Mouse (Mus musculus) C2C12 (cell line): ENCODE results near the gene Hrh2. TPM values are rescaled to one million over a fixed set of nuclear protein-coding genes. Genes with fewer than 3 reads are reported as not detected.

ENCODE experiments used
- H3K27me3 ChIP-seq: one replicate; pipeline ENCODE4 v1.6.1; 2011; ENCODE audit not compliant: control insufficient read depth, insufficient read depth, insufficient read length
- H3K36me3 ChIP-seq: one replicate; pipeline ENCODE4 v1.6.1; 2011; ENCODE audit not compliant: control insufficient read depth, insufficient read depth
- H3K4me3 ChIP-seq: one replicate; pipeline ENCODE4 v1.5.1; 2011; ENCODE audit warnings: mild to moderate bottlenecking, control low read depth; ENCODE audit not compliant: poor library complexity, insufficient read depth, severe bottlenecking
- H3K79me2 ChIP-seq: one replicate; pipeline ENCODE4 v1.6.1; 2011; ENCODE audit not compliant: control insufficient read depth, insufficient read depth
- H3K79me3 ChIP-seq: one replicate; pipeline ENCODE4 v1.6.1; 2011; ENCODE audit warnings: low read depth, control low read depth
- H3ac ChIP-seq: one replicate; pipeline ENCODE3; 2011; ENCODE audit warnings: low read depth; ENCODE audit not compliant: control insufficient read depth, insufficient read length
- CEBPB ChIP-seq: IDR thresholded peaks from one replicate; pipeline ENCODE4 v1.6.1; 2011; ENCODE audit warnings: low read depth, mild to moderate bottlenecking, control low read depth, moderate library complexity
- CTCF ChIP-seq: IDR thresholded peaks from one replicate; pipeline ENCODE4 v1.5.1; 2011; ENCODE audit not compliant: control insufficient read depth, insufficient read depth, insufficient read length
- FOSL1 ChIP-seq: IDR thresholded peaks from one replicate; pipeline ENCODE4 v1.8.0; 2011; ENCODE audit warnings: mild to moderate bottlenecking, low read length; ENCODE audit not compliant: poor library complexity, insufficient read depth, severe bottlenecking
- MAX ChIP-seq: IDR thresholded peaks from one replicate; pipeline ENCODE4 v1.6.1; 2011; ENCODE audit warnings: mild to moderate bottlenecking, control low read depth
- MYOD1 ChIP-seq: IDR thresholded peaks from one replicate; pipeline ENCODE4 v1.6.1; 2011; ENCODE audit warnings: low read depth; ENCODE audit not compliant: control insufficient read depth, insufficient read length
- MYOG ChIP-seq: IDR thresholded peaks from one replicate; pipeline ENCODE4 v1.6.1; 2011; ENCODE audit not compliant: control insufficient read depth, insufficient read length; ENCODE audit errors: extremely low read depth
- USF1 ChIP-seq: IDR thresholded peaks from one replicate; pipeline ENCODE4 v1.6.1; 2011; ENCODE audit warnings: low read depth, mild to moderate bottlenecking, control low read depth, moderate library complexity
- polyA plus RNA-seq: library from polyadenylated mRNA; unstranded; fragments of >200 nt; fragmentation: generic; extraction: Trizol; gene quantifications from one replicate; pipeline ENCODE4 v1.2.1, GENCODE M21; 2012; ENCODE audit warnings: missing spikeins

The Hrh2 gene
- polyA plus RNA-seq, 1 experiment: not detected

DNA sequence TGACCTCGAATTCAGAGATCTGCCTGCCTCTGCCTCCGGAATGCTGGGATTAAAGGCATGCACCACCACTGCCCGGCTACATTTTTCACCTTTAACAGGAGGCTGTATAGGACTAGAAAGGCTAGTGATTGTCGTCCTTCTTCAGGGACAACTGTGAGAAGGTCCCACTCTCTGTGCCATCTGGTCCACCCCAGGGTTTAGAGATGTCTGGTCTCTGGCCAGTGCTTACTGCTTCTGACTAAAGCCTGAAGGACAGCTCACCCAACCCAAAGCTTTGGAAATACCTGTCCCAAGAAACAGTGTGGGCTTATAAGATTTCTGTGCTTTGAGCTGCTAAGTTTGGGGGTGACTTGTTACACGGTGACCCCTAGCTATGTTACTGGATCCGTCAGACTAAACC is 21.6 kb upstream of the Hrh2 start:
- Histone ChIP-seq H3K79me2 (no peaks in the 10 kb centered on the region), H3K4me3 (no peak overlapping the region), H3K36me3 (no peaks in the 10 kb centered on the region), H3K27me3 (peaks cover 20% of the 10 kb centered on the region), H3ac (no peak overlapping the region), H3K79me3 (no peaks in the 10 kb centered on the region)
- TF ChIP-seq USF1: no peak
- TF ChIP-seq CTCF: no peak
- no peak for TF ChIP-seq CEBPB

- Histone ChIP-seq H3K27me3 (peaks cover 11% of the 10 kb centered on the region), H3ac (no peak overlapping the region), H3K79me3 (no peaks in the 10 kb centered on the region), H3K4me3 (no peak overlapping the region), H3K36me3 (no peaks in the 10 kb centered on the region), H3K79me2 (no peaks in the 10 kb centered on the region)
- TF ChIP-seq MYOD1 (no peak), CEBPB (no peak), MYOG (no peak), FOSL1 (no peak), USF1 (no peak), MAX (no peak), CTCF (no peak)
These were observed 20.6 kb upstream of the Hrh2 start for GRCm38 (mm10) chr13:54171346-54171745.

DNA sequence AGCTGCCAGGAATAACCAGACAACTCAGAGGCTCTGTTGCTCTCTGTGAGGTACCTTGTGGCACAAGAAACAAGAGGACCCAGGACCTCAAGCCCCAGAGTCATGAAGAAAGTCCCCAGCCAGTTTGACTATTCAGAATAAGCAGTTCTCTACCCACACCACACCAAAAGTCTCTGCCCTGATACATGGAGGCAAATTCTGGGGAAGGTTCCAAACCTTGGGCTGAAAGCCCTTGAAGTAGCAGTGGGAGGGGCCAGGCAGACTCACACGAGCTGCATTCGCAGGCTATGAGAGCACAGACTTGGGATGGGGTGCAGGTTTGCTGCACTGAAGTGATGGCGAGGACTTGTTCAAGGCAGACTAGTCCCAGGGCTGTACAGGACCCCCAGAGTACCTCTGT is 20.2 kb upstream of the Hrh2 start:
- Histone ChIP-seq H3K79me3 (no peaks in the 10 kb centered on the region), H3K79me2 (no peaks in the 10 kb centered on the region), H3ac (no peak overlapping the region), H3K36me3 (no peaks in the 10 kb centered on the region), H3K27me3 (peaks cover 11% of the 10 kb centered on the region), H3K4me3 (no peak overlapping the region)
- TF ChIP-seq MYOD1 (no peak), CTCF (no peak), MYOG (no peak), CEBPB (no peak), MAX (no peak), USF1 (no peak), FOSL1 (no peak)

DNA sequence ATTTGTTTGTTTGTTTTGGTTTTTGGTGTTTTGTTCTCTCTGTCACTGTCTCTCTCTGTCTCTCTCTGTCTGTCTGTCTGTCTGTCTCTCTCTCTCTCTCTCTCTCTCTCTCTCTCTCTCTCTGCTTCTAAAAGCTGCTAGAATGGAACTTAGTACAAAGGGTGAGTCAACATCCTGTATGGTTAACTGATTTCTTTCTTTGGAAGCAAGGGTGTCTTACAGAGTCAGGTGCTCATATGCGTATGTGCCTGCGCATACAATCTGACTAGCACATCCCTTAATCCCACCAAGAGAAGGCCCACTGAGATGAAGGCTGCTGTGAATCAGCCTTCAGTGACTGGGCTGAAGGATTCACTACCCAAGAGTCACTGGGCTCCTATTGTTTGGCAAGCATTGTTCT is 18.0 kb upstream of the Hrh2 start:
- TF ChIP-seq MYOG (no peak), CEBPB (no peak), USF1 (no peak), MAX (no peak), FOSL1 (no peak), CTCF (no peak), MYOD1 (no peak)
- H3K79me3 ChIP-seq: no peaks in the 10 kb centered on the region
- H3K4me3 ChIP-seq: no peak overlapping the region
- no peaks in the 10 kb centered on the region for H3K36me3 ChIP-seq
- no peak overlapping the region for H3ac ChIP-seq
- no peaks in the 10 kb centered on the region for H3K79me2 ChIP-seq
- peaks cover 11% of the 10 kb centered on the region for H3K27me3 ChIP-seq

GRCm38 (mm10) chr13:54174703-54175102 is 17.2 kb upstream of the Hrh2 start:
- no peaks in the 10 kb centered on the region for H3K36me3 ChIP-seq
- no peak for TF ChIP-seq CTCF
- TF ChIP-seq CEBPB: no peak
- TF ChIP-seq USF1: no peak
- TF ChIP-seq MYOG: no peak
- no peak for TF ChIP-seq MYOD1
- no peak for TF ChIP-seq FOSL1
- TF ChIP-seq MAX: no peak
- no peak overlapping the region for H3K4me3 ChIP-seq
- H3K79me3 ChIP-seq: no peaks in the 10 kb centered on the region
- no peaks in the 10 kb centered on the region for H3K79me2 ChIP-seq
- H3K27me3 ChIP-seq: peaks cover 10% of the 10 kb centered on the region
- no peak overlapping the region for H3ac ChIP-seq

GRCm38 (mm10) chr13:54175426-54175825 is 16.5 kb upstream of the Hrh2 start:
- no peak overlapping the region for H3K4me3 ChIP-seq
- no peak overlapping the region for H3ac ChIP-seq
- no peak for TF ChIP-seq MAX
- TF ChIP-seq FOSL1: no peak
- no peak for TF ChIP-seq CEBPB
- no peak for TF ChIP-seq MYOG
- TF ChIP-seq CTCF: no peak
- TF ChIP-seq MYOD1: no peak
- no peak for TF ChIP-seq USF1
- H3K79me3 ChIP-seq: no peaks in the 10 kb centered on the region
- H3K27me3 ChIP-seq: peaks cover 17% of the 10 kb centered on the region
- H3K79me2 ChIP-seq: no peaks in the 10 kb centered on the region
- no peaks in the 10 kb centered on the region for H3K36me3 ChIP-seq
